In genomic region chr2:79025678-79026077, GRCm38 (mm10) we compare ENCODE assay signal across 15 mouse cellular contexts.
"Had no signal": no experiment of that assay in that cellular context is flagged by ENCODE, and none has a peak within 500 bp of the region (broad histone marks: within the 10 kb centered on the region; RNA-seq: fewer than 3 reads in every experiment).

No protein-coding gene starts in this region.

- H3K9me3 ChIP-seq: midbrain, embryonic 10.5 days; midbrain, embryonic 12.5 days; neural tube, embryonic 12.5 days; stomach, embryonic 15.5 days had no signal

- H3K27ac ChIP-seq: midbrain, embryonic 10.5 days; midbrain, embryonic 12.5 days; neural tube, embryonic 12.5 days; stomach, embryonic 15.5 days; stomach, postnatal 0 days had no signal

- H3K27me3 ChIP-seq: midbrain, embryonic 12.5 days; neural tube, embryonic 12.5 days; stomach, embryonic 15.5 days had no signal

- H3K4me2 ChIP-seq: lung, embryonic 14.5 days; midbrain, embryonic 12.5 days; neural tube, embryonic 12.5 days; stomach, embryonic 15.5 days had no signal

- H3K9ac ChIP-seq: lung, embryonic 14.5 days; midbrain, embryonic 12.5 days; neural tube, embryonic 12.5 days; stomach, embryonic 15.5 days had no signal

- H3K4me3 ChIP-seq: midbrain, embryonic 10.5 days; midbrain, embryonic 12.5 days; neural tube, embryonic 12.5 days; stomach, embryonic 15.5 days had no signal

- H3K4me1 ChIP-seq: neural tube, embryonic 12.5 days; stomach, embryonic 15.5 days had no signal

- H3K36me3 ChIP-seq: midbrain, embryonic 10.5 days; midbrain, embryonic 12.5 days; neural tube, embryonic 12.5 days; stomach, embryonic 15.5 days had no signal

- ATAC-seq: midbrain, embryonic 16.5 days had no signal

- DNase-seq: lung, adult 18-20 months; lung, embryonic 14.5 days; lung, postnatal 10 days; lung, postnatal 4 days; midbrain, embryonic 14.5 days; right cerebral cortex, postnatal 14 days; thymus, adult 2 months; thymus, postnatal 25 days; thymus, postnatal 4 days had no signal
